Mouse (Mus musculus): ENCODE measurements at regions not wholly inside any gene's neighbourhood (a gene's known extent, or its start where the extent isn't known, plus 50 kb on each side); places are given as distances from the start of the nearest gene placed in this dataset.

DNA sequence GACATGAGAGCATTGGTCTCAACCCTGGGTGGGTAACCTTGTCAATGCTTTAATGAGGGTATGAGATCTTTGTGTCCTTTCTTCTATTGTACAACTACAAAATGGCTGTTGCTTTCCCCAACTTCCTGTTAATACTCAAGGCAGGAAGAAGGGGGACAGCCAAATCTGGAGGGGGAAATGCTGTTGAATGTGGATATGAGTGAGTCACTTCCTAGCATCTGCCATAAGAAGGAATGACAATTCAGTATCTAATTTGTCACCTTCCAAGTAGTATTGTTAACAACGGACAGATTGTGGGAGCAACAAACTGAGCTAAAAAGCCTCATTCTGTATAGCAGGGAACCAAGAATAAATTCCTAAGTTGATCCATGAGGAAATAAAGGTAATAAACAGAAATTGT lies 309.2 kb upstream of the Aco1 start:
- no peak overlapping the region for H3K27ac ChIP-seq (ENCODE audit: low read depth, low read length)
- H3K27me3 ChIP-seq (ENCODE audit: insufficient read depth, low read length): no peaks in the 10 kb centered on the region
- H3K36me3 ChIP-seq (ENCODE audit: insufficient read depth): no peaks in the 10 kb centered on the region
- H3K9me3 ChIP-seq (ENCODE audit: low read length): no peaks in the 10 kb centered on the region
- TF ChIP-seq CTCF (IDR thresholded peaks at IDR 0.05; ENCODE audit: low read depth): no peak
- H3K9ac ChIP-seq: no peak overlapping the region
- no peak overlapping the region for H3K4me2 ChIP-seq (ENCODE audit: low read depth)
- DNase-seq (no peak), ATAC-seq (no peak)
- H3K4me1 ChIP-seq (ENCODE audit: insufficient read depth): no peaks in the 10 kb centered on the region
- WGBS: 79% methylated on average over 1 of the region's 1 CpGs
- H3K4me3 ChIP-seq (ENCODE audit: low read depth, low read length): no peak overlapping the region
